Mouse (Mus musculus) heart, postnatal 0 days (tissue): Measurements from ENCODE around the gene Ifitm3.

ENCODE experiments used
- CTCF ChIP-seq: IDR thresholded peaks from 2 replicates; pipeline ENCODE4 v1.5.1; 2016; ENCODE audit warnings: antibody characterized with exemption, control low read depth, low read depth
- EP300 ChIP-seq: IDR thresholded peaks from 2 replicates; pipeline ENCODE4 v1.6.1; 2016; ENCODE audit warnings: antibody characterized with exemption, low read depth

- TF ChIP-seq CTCF: no peak
- no peak for TF ChIP-seq EP300
Measured at GRCm38 (mm10) chr7:141026097-141026739, 15.6 kb upstream of the Ifitm3 start.
